Mouse (Mus musculus): ENCODE measurements around the gene Fdx1.

GRCm38 (mm10) chr9:52003501-52003900 is 40.1 kb upstream of the Fdx1 start:
- TF ChIP-seq CTCF (IDR thresholded peaks at IDR 0.05; ENCODE audit: borderline replicate concordance, insufficient read depth, low read length) (no peak), POLR2A (IDR thresholded peaks at IDR 0.05; ENCODE audit: low read depth, low read length) (no peak)
